Mouse (Mus musculus) embryonic facial prominence, embryonic 11.5 days (tissue): ENCODE data around the gene Ywhah. TPM values are rescaled to one million over a fixed set of nuclear protein-coding genes. Genes with fewer than 3 reads are reported as not detected.

Source experiments
- ATAC-seq: fragments of 200-750 bp; cut with Nextera tagmentation; replicated peaks from 2 replicates; pipeline ENCODE4 v1.8.0; 2017; ENCODE audit warnings: low read depth; ENCODE audit not compliant: insufficient number of reproducible peaks, low FRiP score, low TSS enrichment
- DNase-seq: peaks from one replicate; pipeline ENCODE4 v3.0.0-alpha.2; 2015; ENCODE audit warnings: low spot score
- H3K27ac ChIP-seq: fragments of 300-500 bp; sonication (generic); replicated peaks from 2 replicates; pipeline ENCODE4 v1.5.1; 2014; ENCODE audit warnings: mild to moderate bottlenecking, low read depth, low read length, control low read depth
- H3K27me3 ChIP-seq: fragments of 300-500 bp; sonication (generic); 2 replicates; pipeline ENCODE4 v1.6.1; 2014; ENCODE audit warnings: mild to moderate bottlenecking, low read length, moderate library complexity, mixed read lengths; ENCODE audit not compliant: control insufficient read depth, insufficient read depth
- H3K36me3 ChIP-seq: fragments of 300-500 bp; sonication (generic); replicated peaks from 2 replicates; pipeline ENCODE4 v1.6.1; 2014; ENCODE audit warnings: low read depth, mild to moderate bottlenecking, low read length, moderate library complexity, mixed read lengths; ENCODE audit not compliant: control insufficient read depth, insufficient read depth
- H3K4me1 ChIP-seq: fragments of 300-500 bp; sonication (generic); 2 replicates; pipeline ENCODE4 v1.6.1; 2014; ENCODE audit warnings: low read length, mixed read lengths; ENCODE audit not compliant: control insufficient read depth, insufficient read depth
- H3K4me2 ChIP-seq: fragments of 300-500 bp; sonication (generic); 2 replicates; pipeline ENCODE4 v1.6.1; 2014; ENCODE audit warnings: low read depth, mild to moderate bottlenecking, control low read depth, low read length, moderate library complexity
- H3K4me3 ChIP-seq: fragments of 300-500 bp; sonication (generic); 2 replicates; pipeline ENCODE4 v1.5.1; 2014; ENCODE audit warnings: low read depth, low read length, control low read depth
- H3K9ac ChIP-seq: fragments of 300-500 bp; sonication (generic); replicated peaks from 2 replicates; pipeline ENCODE4 v1.6.1; 2014; ENCODE audit warnings: mild to moderate bottlenecking, control low read depth, low read length
- H3K9me3 ChIP-seq: fragments of 300-500 bp; sonication (generic); replicated peaks from 2 replicates; pipeline ENCODE4 v1.6.1; 2016; ENCODE audit warnings: mild to moderate bottlenecking, low read length, inconsistent platforms, mixed read lengths; ENCODE audit not compliant: control insufficient read depth
- WGBS: fragments of 180-500 bp; shearing (Covaris S2); extraction: QIAGEN DNeasy Blood & Tissue Kit; methylation state at CpG from one replicate; pipeline ENCODE4 v1.1.7; 2014; 5-methylcytosine and 5-hydroxymethylcytosine counted together
- polyA plus RNA-seq: library from polyadenylated mRNA; unstranded; fragments of >200 nt; fragmentation: Nextera tagmentation; extraction: Ambion mirVana; gene quantifications from 2 replicates; pipeline ENCODE4 v1.2.1, GENCODE M21; 2014

Gene Ywhah
- polyA plus RNA-seq, 1 experiment from 2014 or later = 494 TPM

GRCm38 (mm10) chr5:33043397-33043796, 24.8 kb downstream of the Ywhah start:
- 74% methylated on average over 10 of the region's 10 CpGs for WGBS
- Histone ChIP-seq H3K9me3 (no peaks in the 10 kb centered on the region), H3K4me3 (no peak overlapping the region), H3K27me3 (no peaks in the 10 kb centered on the region), H3K27ac (no peak overlapping the region), H3K4me2 (no peak overlapping the region), H3K4me1 (no peaks in the 10 kb centered on the region), H3K9ac (no peak overlapping the region), H3K36me3 (no peaks in the 10 kb centered on the region)
- DNase-seq (no peak), ATAC-seq (no peak)

GRCm38 (mm10) chr5:33044636-33045315, 26.2 kb downstream of the Ywhah start:
- no peak overlapping the region for H3K4me2 ChIP-seq
- no peaks in the 10 kb centered on the region for H3K4me1 ChIP-seq
- no peak overlapping the region for H3K9ac ChIP-seq
- H3K36me3 ChIP-seq = no peaks in the 10 kb centered on the region
- H3K4me3 ChIP-seq = no peak overlapping the region
- ATAC-seq (no peak), DNase-seq (no peak)
- WGBS = 90% methylated on average over 12 of the region's 12 CpGs
- H3K9me3 ChIP-seq = no peaks in the 10 kb centered on the region
- no peak overlapping the region for H3K27ac ChIP-seq
- H3K27me3 ChIP-seq = no peaks in the 10 kb centered on the region

GRCm38 (mm10) chr5:33045316-33045705, 26.7 kb downstream of the Ywhah start:
- no peak overlapping the region for H3K9ac ChIP-seq
- no peaks in the 10 kb centered on the region for H3K36me3 ChIP-seq
- H3K27me3 ChIP-seq = no peaks in the 10 kb centered on the region
- H3K4me3 ChIP-seq = no peak overlapping the region
- no peaks in the 10 kb centered on the region for H3K9me3 ChIP-seq
- no peak overlapping the region for H3K27ac ChIP-seq
- ATAC-seq (no peak), DNase-seq (no peak)
- no peak overlapping the region for H3K4me2 ChIP-seq
- H3K4me1 ChIP-seq = no peaks in the 10 kb centered on the region
- 86% methylated on average over 6 of the region's 6 CpGs for WGBS

- Histone ChIP-seq H3K27me3 (no peaks in the 10 kb centered on the region), H3K4me2 (no peak overlapping the region), H3K4me1 (no peaks in the 10 kb centered on the region), H3K9ac (no peak overlapping the region), H3K27ac (no peak overlapping the region), H3K9me3 (no peaks in the 10 kb centered on the region), H3K36me3 (no peaks in the 10 kb centered on the region), H3K4me3 (no peak overlapping the region)
- DNase-seq (no peak), ATAC-seq (no peak)
- 79% methylated on average over 14 of the region's 14 CpGs for WGBS
Observed at GRCm38 (mm10) chr5:33052849-33053582, 34.4 kb downstream of the Ywhah start.

GRCm38 (mm10) chr5:33056126-33056765, 37.6 kb downstream of the Ywhah start:
- no peaks in the 10 kb centered on the region for H3K36me3 ChIP-seq
- 78% methylated on average over 10 of the region's 10 CpGs for WGBS
- ATAC-seq = no peak

GRCm38 (mm10) chr5:33070071-33070470, 51.5 kb downstream of the Ywhah start:
- H3K4me1 ChIP-seq = no peaks in the 10 kb centered on the region
- H3K4me3 ChIP-seq = no peak overlapping the region
- no peak for ATAC-seq
- H3K27ac ChIP-seq = no peak overlapping the region
- no peaks in the 10 kb centered on the region for H3K36me3 ChIP-seq
- no peak overlapping the region for H3K4me2 ChIP-seq
- no peaks in the 10 kb centered on the region for H3K9me3 ChIP-seq
- no peak for DNase-seq
- H3K9ac ChIP-seq = no peak overlapping the region
- no peaks in the 10 kb centered on the region for H3K27me3 ChIP-seq

More at GRCm38 (mm10) chr5:33056126-33056765, 37.6 kb downstream of the Ywhah start:
- Histone ChIP-seq H3K4me3 (no peak overlapping the region), H3K4me1 (no peaks in the 10 kb centered on the region), H3K4me2 (no peak overlapping the region), H3K27me3 (no peaks in the 10 kb centered on the region), H3K9ac (no peak overlapping the region), H3K9me3 (no peaks in the 10 kb centered on the region), H3K27ac (no peak overlapping the region)
- no peak for DNase-seq

- Histone ChIP-seq H3K4me1 (no peaks in the 10 kb centered on the region), H3K4me2 (no peak overlapping the region), H3K4me3 (no peak overlapping the region), H3K36me3 (no peaks in the 10 kb centered on the region), H3K27ac (no peak overlapping the region), H3K9ac (no peak overlapping the region), H3K9me3 (no peaks in the 10 kb centered on the region), H3K27me3 (no peaks in the 10 kb centered on the region)
- WGBS = 78% methylated on average over 6 of the region's 6 CpGs
- DNase-seq = no peak
- ATAC-seq = no peak
Observed at GRCm38 (mm10) chr5:33076490-33077191, 58.0 kb downstream of the Ywhah start.
